Mouse (Mus musculus): ENCODE measurements around the gene Akap11.

DNA sequence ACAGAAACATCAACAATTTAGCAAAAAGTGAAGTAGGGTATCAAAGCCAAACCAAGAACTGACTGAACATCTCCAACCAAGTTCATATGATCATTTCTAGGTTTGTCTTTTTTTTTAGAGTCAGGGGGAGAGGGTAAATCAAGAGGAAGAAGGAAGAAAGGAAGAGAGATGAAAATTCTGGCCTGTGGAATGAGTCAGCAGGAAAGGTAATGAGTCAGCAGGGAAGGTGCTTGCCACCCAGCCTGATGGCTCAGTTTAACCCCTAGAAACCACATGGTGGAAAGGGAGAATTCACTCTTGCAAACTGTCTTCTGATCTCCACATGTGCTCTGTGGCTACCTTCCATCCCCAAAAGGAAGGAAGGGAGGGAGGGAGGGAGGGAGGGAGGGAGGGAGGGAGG, 46.6 kb upstream of the Akap11 start:
- TF ChIP-seq CTCF (IDR thresholded peaks at IDR 0.05; ENCODE audit: low read depth) (no peak), EP300 (IDR thresholded peaks at IDR 0.05; ENCODE audit: low read depth) (no peak)

Data from liver, embryonic 14.5 days (tissue).